Mouse (Mus musculus): ENCODE measurements around the gene Sh3d19.
"Not testable (repeated sequence)": the region's sequence is repeated elsewhere in the genome, so short reads cannot be mapped to it uniquely, and the experiment has no call there.

Sh3d19 gene

GRCm38 (mm10) chr3:86103449-86104291 is 132.8 kb downstream of the Sh3d19 start:
- no peak for DNase-seq

GRCm38 (mm10) chr3:86104433-86104832 is 133.5 kb downstream of the Sh3d19 start:
- DNase-seq: not testable (repeated sequence)

DNA sequence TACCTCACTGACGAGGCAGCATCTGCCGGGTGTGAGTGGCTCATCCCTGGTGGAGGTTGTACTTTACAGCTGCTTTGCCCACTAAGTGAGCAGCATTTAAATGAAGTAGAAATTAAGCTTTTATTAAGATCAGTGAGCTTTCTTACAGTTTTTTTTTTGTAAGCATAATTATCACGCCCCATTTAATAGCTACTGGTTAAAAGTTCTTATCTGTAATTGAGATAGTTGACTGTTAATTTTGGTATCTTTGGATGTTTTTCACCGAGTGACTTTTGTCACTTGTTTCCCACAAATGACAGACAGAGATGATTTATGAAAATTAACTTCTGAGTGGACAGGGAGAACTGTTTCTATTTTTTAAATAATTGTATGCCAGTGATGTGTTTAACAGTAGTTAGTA is 134.0 kb downstream of the Sh3d19 start:
- DNase-seq: no peak

DNA sequence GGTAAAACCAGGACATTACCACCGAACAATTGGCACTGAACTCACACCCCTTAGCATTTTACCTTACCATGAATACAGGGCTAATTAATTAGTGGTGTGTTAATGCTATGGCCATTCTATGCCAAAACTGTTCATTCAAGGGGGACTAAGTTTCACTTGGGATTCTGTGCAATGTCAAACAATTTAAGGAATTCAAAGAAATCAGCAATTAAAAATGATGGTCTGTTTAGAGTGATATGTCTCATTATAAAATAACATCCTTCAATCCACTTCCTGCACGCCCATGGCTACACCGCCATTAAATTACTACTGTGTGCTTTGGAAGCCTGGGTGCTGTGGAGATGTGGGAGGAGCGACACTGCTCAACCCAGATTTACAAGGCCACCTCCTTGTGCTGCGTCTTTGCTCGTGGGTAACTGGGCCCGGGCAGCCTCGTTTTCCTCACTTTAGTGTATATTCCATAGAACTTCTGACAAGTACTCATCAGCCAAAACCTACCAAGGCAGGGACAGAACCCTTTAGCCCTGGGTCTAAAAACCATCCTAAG is 135.2 kb downstream of the Sh3d19 start:
- DNase-seq: no peak

- no peak for DNase-seq
These were observed 137.0 kb downstream of the Sh3d19 start for GRCm38 (mm10) chr3:86107637-86108539.

- DNase-seq: no peak
These were observed 137.7 kb downstream of the Sh3d19 start for GRCm38 (mm10) chr3:86108576-86108975.

DNA sequence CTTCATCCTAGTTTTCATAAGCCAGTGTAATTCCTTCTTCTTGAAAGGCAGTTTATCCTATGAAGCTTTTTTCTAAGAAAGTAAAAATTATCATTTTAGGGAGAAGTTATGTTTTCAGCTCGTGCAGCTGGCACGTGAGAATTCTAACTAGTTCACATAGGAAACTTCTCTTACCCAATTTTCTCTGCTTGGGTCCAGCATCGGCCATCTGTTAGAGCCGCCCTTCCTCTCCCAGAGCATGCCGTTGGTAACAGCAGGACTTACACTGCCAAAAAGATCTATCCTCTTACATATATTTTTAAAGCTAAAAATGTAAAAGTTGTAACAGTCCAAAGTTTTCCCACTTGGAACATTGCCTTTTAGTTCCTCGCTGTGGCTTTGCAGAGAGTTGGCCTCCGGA is 138.2 kb downstream of the Sh3d19 start:
- no peak for DNase-seq

DNA sequence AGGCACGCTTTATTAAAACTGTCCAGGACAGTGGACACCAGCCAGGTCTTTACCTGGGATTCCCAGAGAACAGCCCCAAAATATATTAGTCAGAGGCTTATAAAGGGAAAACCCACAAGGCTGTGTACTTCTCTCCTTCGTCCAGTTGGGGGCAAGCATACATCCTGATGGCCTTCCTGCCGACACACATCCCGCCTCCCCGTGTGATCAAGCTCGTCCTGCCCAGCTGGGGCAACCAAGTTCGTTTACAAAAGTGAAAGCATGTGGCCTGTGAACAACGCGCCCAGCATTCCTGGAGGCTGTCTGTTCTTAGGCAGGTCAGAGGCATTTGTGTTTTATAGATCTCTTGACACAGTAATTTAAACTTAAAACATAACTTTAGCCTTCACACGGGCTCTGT is 139.2 kb downstream of the Sh3d19 start:
- peak; percentile 32 to 35 for DNase-seq

GRCm38 (mm10) chr3:86112766-86113165 is 141.9 kb downstream of the Sh3d19 start:
- no peak for DNase-seq

GRCm38 (mm10) chr3:86114659-86115338 is 143.9 kb downstream of the Sh3d19 start:
- no peak for DNase-seq

- no peak for DNase-seq
These were observed 146.0 kb downstream of the Sh3d19 start for GRCm38 (mm10) chr3:86116951-86117350.

DNA sequence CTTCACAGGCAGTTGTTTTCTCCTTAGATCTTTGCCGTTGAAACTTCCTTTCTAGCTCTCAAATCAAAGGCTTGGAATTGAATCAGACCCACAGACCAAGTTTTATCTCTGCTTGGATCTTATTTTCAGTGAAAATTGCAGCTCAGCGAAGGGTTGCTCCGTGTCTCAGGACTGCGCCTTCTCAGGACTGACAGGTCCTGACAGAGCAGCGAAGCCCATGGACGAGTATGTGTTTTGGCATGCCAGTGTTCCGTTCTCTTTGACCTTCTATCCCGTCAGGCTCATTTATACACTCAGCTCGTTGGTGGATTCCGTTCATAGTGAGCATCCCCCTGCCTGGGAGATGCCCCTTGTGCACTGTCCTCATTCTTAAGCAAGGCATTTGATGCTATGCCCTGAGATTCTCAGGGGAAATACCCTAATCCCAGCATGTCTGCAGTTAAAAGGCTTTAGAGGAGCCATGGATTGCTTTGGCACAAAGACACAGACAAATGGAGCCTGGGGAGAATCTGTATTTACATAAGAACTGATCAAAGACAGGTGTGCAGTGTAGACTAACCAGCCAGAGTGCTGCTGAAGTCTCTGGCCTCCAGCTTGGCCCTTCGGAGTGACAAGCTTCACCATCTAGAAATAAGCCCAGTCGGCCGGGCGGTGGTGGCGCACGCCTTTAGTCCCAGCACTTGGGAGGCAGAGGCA is 148.5 kb downstream of the Sh3d19 start:
- DNase-seq: no peak

DNA sequence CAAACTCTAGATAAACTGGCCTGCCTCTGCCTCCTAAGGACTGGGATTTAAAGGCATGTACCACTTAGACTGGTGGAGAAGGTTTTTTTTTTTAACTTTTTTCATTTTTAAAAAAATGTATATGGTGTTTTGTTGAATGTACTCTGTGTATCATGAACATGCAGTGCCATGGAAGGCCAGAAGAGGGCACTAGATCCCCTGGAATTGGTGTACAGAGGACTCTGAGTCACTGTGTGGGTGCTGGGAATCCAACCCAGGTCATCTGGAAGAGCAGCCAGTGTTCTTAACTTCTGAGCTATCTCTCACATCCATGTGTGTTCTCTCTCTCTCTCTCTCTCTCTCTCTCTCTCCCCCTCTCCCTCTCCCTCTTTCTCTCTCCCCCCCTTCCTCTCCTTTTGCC is 151.2 kb downstream of the Sh3d19 start:
- no peak for DNase-seq

GRCm38 (mm10) chr3:86123251-86123746 is 152.4 kb downstream of the Sh3d19 start:
- no peak for DNase-seq

GRCm38 (mm10) chr3:86129757-86130156 is 158.8 kb downstream of the Sh3d19 start:
- DNase-seq: peak; percentile 23 to 66

- no peak for DNase-seq
These were observed 164.2 kb downstream of the Sh3d19 start for GRCm38 (mm10) chr3:86134939-86135638.

GRCm38 (mm10) chr3:86135886-86136563 is 165.1 kb downstream of the Sh3d19 start:
- DNase-seq: no peak

- no peak for DNase-seq
These were observed 166.1 kb downstream of the Sh3d19 start for GRCm38 (mm10) chr3:86136936-86137574.

DNA sequence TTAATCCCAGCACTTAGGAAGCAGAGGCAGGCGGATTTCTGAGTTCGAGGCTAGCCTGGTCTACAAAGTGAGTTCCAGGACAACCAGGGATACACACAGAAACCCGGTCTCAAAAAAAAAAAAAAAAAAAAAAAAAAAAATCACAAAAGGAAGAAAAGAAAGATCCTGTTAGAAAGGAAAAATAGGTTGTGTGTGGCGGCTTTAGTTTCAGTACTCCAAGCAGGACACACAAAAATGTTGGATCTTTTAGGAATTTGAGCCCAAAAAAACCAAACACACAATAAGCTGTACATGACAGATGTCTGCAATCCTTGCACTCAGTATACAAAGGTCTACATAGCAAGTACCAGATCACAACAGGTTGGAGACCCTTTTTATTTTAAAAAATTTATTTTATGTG is 168.8 kb downstream of the Sh3d19 start:
- no peak for DNase-seq

GRCm38 (mm10) chr3:86141366-86141765 is 170.5 kb downstream of the Sh3d19 start:
- DNase-seq: no peak

Measured in kidney, adult 8-10 months (tissue).